Mouse (Mus musculus): Measurements from ENCODE around the gene Phf21a.
A peak's percentile ranks its signal among the peaks of the same experiment; 100 is the strongest.

The Phf21a gene

GRCm38 (mm10) chr2:92299896-92300295 is 207.0 kb downstream of the Phf21a start:
- no peak for DNase-seq (ENCODE audit: low spot score)

- no peak for DNase-seq (ENCODE audit: low spot score)
These were observed 209.1 kb downstream of the Phf21a start for GRCm38 (mm10) chr2:92301849-92302607.

GRCm38 (mm10) chr2:92312542-92312941 is 219.6 kb downstream of the Phf21a start:
- DNase-seq (ENCODE audit: low spot score): no peak

- peak; percentile 51 for DNase-seq (ENCODE audit: low spot score)
These were observed 221.1 kb downstream of the Phf21a start for GRCm38 (mm10) chr2:92314031-92314430.

- peak; percentile 26 for DNase-seq (ENCODE audit: low spot score)
These were observed 223.7 kb downstream of the Phf21a start for GRCm38 (mm10) chr2:92316652-92317051.

- no peak for DNase-seq (ENCODE audit: low spot score)
These were observed 224.3 kb downstream of the Phf21a start for GRCm38 (mm10) chr2:92317228-92317627.

- DNase-seq (ENCODE audit: low spot score): no peak
These were observed 229.8 kb downstream of the Phf21a start for GRCm38 (mm10) chr2:92322669-92323068.

- no peak for DNase-seq (ENCODE audit: low spot score)
These were observed 232.8 kb downstream of the Phf21a start for GRCm38 (mm10) chr2:92325676-92326075.

GRCm38 (mm10) chr2:92326221-92326620 is 233.3 kb downstream of the Phf21a start:
- no peak for DNase-seq (ENCODE audit: low spot score)

GRCm38 (mm10) chr2:92327601-92328000 is 234.7 kb downstream of the Phf21a start:
- no peak for DNase-seq (ENCODE audit: low spot score)

- no peak for DNase-seq (ENCODE audit: low spot score)
These were observed 235.3 kb downstream of the Phf21a start for GRCm38 (mm10) chr2:92328206-92328605.

- peak; percentile 63 for DNase-seq (ENCODE audit: low spot score)
These were observed 237.9 kb downstream of the Phf21a start for GRCm38 (mm10) chr2:92330840-92331239.

- DNase-seq (ENCODE audit: low spot score): peak; percentile 66
These were observed 238.5 kb downstream of the Phf21a start for GRCm38 (mm10) chr2:92331410-92331809.

GRCm38 (mm10) chr2:92331871-92332270 is 239.0 kb downstream of the Phf21a start:
- DNase-seq (ENCODE audit: low spot score): no peak

- DNase-seq (ENCODE audit: low spot score): no peak
These were observed 249.5 kb downstream of the Phf21a start for GRCm38 (mm10) chr2:92342418-92342817.

GRCm38 (mm10) chr2:92347191-92347590 is 254.3 kb downstream of the Phf21a start:
- DNase-seq (ENCODE audit: low spot score): no peak

GRCm38 (mm10) chr2:92349589-92350425 is 256.9 kb downstream of the Phf21a start:
- no peak for DNase-seq (ENCODE audit: low spot score)

- DNase-seq (ENCODE audit: low spot score): no peak
These were observed 257.8 kb downstream of the Phf21a start for GRCm38 (mm10) chr2:92350686-92351085.

- DNase-seq (ENCODE audit: low spot score): no peak
These were observed 260.5 kb downstream of the Phf21a start for GRCm38 (mm10) chr2:92353402-92353801.

- no peak for DNase-seq (ENCODE audit: low spot score)
These were observed 261.3 kb downstream of the Phf21a start for GRCm38 (mm10) chr2:92354224-92354623.

GRCm38 (mm10) chr2:92359301-92359700 is 266.4 kb downstream of the Phf21a start:
- DNase-seq (ENCODE audit: low spot score): no peak

- no peak for DNase-seq (ENCODE audit: low spot score)
These were observed 267.4 kb downstream of the Phf21a start for GRCm38 (mm10) chr2:92360186-92360823.

- DNase-seq (ENCODE audit: low spot score): no peak
These were observed 268.0 kb downstream of the Phf21a start for GRCm38 (mm10) chr2:92360893-92361292.
